20 mouse cellular contexts compared by ENCODE assay signal in genomic region chr10:12929149-12929856, GRCm38 (mm10). TPM values are rescaled to one million over a fixed set of nuclear protein-coding genes. Genes with fewer than 3 reads are reported as not detected.
DNase-seq lines count a peak whose midpoint lies in the region; ATAC-seq and TF ChIP-seq lines count a peak whose summit lies in the region.
"Had no signal": no experiment of that assay in that cellular context is flagged by ENCODE, and none has a peak within 500 bp of the region (broad histone marks: within the 10 kb centered on the region; RNA-seq: fewer than 3 reads in every experiment).

No protein-coding gene starts in this region.

- DNase-seq in liver (peak; percentile 50), G1E (ENCODE audit: low spot score) (no peak)
- no peak for DNase-seq in liver, embryonic 11.5 days (ENCODE audit: low spot score)
- peak; percentile 87 for DNase-seq in induced T-regulatory cell, adult 2 months (ENCODE audit: low read depth)
- no peak for DNase-seq in spleen, adult 12 weeks (ENCODE audit: low spot score)
- no peak for DNase-seq in heart, adult 18-20 months
- DNase-seq: adrenal gland, postnatal 10 days; cerebellum, adult 2 months; gastrocnemius, postnatal 25 days; heart, postnatal 10 days; lung, adult 2 months; midbrain, embryonic 14.5 days had no signal

- no peak for TF ChIP-seq CTCF in G1E (IDR thresholded peaks at IDR 0.05; ENCODE audit: low read depth, low read length)

- no peaks in the 10 kb centered on the region for H3K27me3 ChIP-seq in liver, embryonic 11.5 days (replicated peaks; ENCODE audit: control insufficient read depth, insufficient read depth, low read length)
- no peaks in the 10 kb centered on the region for H3K27me3 ChIP-seq in G1E (ENCODE audit: insufficient read depth, low read length)
- H3K27me3 ChIP-seq in hindbrain, embryonic 12.5 days = no peaks in the 10 kb centered on the region; the same call in 1 of the 2 replicates
- H3K27me3 ChIP-seq: limb, embryonic 12.5 days; stomach, embryonic 15.5 days had no signal

- H3K4me2 ChIP-seq in liver, embryonic 11.5 days = no peak overlapping the region
- H3K4me2 ChIP-seq in hindbrain, embryonic 12.5 days (replicated peaks) = no peak overlapping the region
- H3K4me2 ChIP-seq: hindbrain, embryonic 14.5 days; limb, embryonic 12.5 days; stomach, embryonic 15.5 days had no signal

- no peaks in the 10 kb centered on the region for H3K9me3 ChIP-seq in liver, embryonic 11.5 days (ENCODE audit: control insufficient read depth, low read length)
- H3K9me3 ChIP-seq in G1E (replicated peaks) = no peaks in the 10 kb centered on the region
- no peaks in the 10 kb centered on the region for H3K9me3 ChIP-seq in hindbrain, embryonic 12.5 days (replicated peaks)
- H3K9me3 ChIP-seq: forebrain, embryonic 10.5 days; stomach, embryonic 15.5 days had no signal

- H3K4me3 ChIP-seq in liver, embryonic 11.5 days (ENCODE audit: low read depth, low read length) = no peak overlapping the region
- no peak overlapping the region for H3K4me3 ChIP-seq in G1E (ENCODE audit: low read depth, low read length)
- no peak overlapping the region for H3K4me3 ChIP-seq in hindbrain, embryonic 12.5 days
- H3K4me3 ChIP-seq: forebrain, embryonic 10.5 days; limb, embryonic 12.5 days; stomach, embryonic 15.5 days had no signal

- no peak for ATAC-seq in liver, embryonic 11.5 days (replicated peaks; ENCODE audit: low FRiP score)
- peak; percentile 34; the same call in 1 of the 2 replicates for ATAC-seq in G1E (ENCODE audit: extremely low read depth, insufficient number of reproducible peaks, low FRiP score, poor library complexity, severe bottlenecking)
- ATAC-seq in megakaryocyte progenitor cell, adult 5-6 weeks (replicated peaks; ENCODE audit: poor library complexity) = peak; percentile 47
- ATAC-seq in hindbrain, embryonic 12.5 days (ENCODE audit: low FRiP score) = no peak
- ATAC-seq: intestine, postnatal 0 days had no signal

- H3K27ac ChIP-seq in liver, embryonic 11.5 days (ENCODE audit: low read depth, low read length) = no peak overlapping the region; the same call in 1 of the 2 replicates
- no peak overlapping the region for H3K27ac ChIP-seq in hindbrain, embryonic 12.5 days
- H3K27ac ChIP-seq: forebrain, embryonic 10.5 days; hindbrain, embryonic 14.5 days; kidney, postnatal 0 days; limb, embryonic 12.5 days; stomach, embryonic 15.5 days had no signal

- WGBS in liver, embryonic 11.5 days = 54% methylated on average over 7 of the region's 7 CpGs
- 78% methylated on average over 7 of the region's 7 CpGs for WGBS in hindbrain, embryonic 12.5 days

- H3K4me1 ChIP-seq in liver, embryonic 11.5 days (replicated peaks; ENCODE audit: control insufficient read depth, insufficient read depth, low read length) = no peaks in the 10 kb centered on the region; the same call in 1 of the 2 replicates
- H3K4me1 ChIP-seq in G1E (ENCODE audit: insufficient read depth, low read depth, low read length) = peaks cover 47% of the 10 kb centered on the region
- no peaks in the 10 kb centered on the region for H3K4me1 ChIP-seq in hindbrain, embryonic 12.5 days
- H3K4me1 ChIP-seq: stomach, embryonic 15.5 days had no signal

- no peaks in the 10 kb centered on the region for H3K36me3 ChIP-seq in liver, embryonic 11.5 days (ENCODE audit: control insufficient read depth, insufficient read depth, low read length)
- no peaks in the 10 kb centered on the region for H3K36me3 ChIP-seq in G1E (replicated peaks)
- H3K36me3 ChIP-seq in hindbrain, embryonic 12.5 days = no peaks in the 10 kb centered on the region
- H3K36me3 ChIP-seq: forebrain, embryonic 10.5 days; limb, embryonic 12.5 days; stomach, embryonic 15.5 days had no signal

- no peak overlapping the region for H3K9ac ChIP-seq in liver, embryonic 11.5 days (ENCODE audit: low read depth, low read length)
- no peak overlapping the region for H3K9ac ChIP-seq in hindbrain, embryonic 12.5 days
- H3K9ac ChIP-seq: hindbrain, embryonic 14.5 days; limb, embryonic 12.5 days; stomach, embryonic 15.5 days had no signal

RNA-seq across cellular contexts. Expression of gene Stx11, which starts 34.8 kb away (rescaled TPM):
- polyA plus RNA-seq in liver, embryonic 11.5 days (2014; fragmentation: Nextera tagmentation; extraction: Ambion mirVana) = 12.6 and 14.9 TPM in 2 replicates
- total RNA-seq in G1E (2014; fragmentation: Nextera tagmentation) = 34.3 and 40.0 TPM in 2 replicates
- 25.4 and 28.4 TPM in 2 replicates for total RNA-seq in G1E (2017)
- polyA plus RNA-seq in G1E (2012) = 13.3 and 13.8 TPM in 2 replicates
- total RNA-seq in megakaryocyte progenitor cell, adult 5-6 weeks (2015) = 5.1 and 7.6 TPM in 2 replicates
- total RNA-seq in megakaryocyte progenitor cell, adult 5-6 weeks (2017) = 5.7 and 6.8 TPM in 2 replicates
- total RNA-seq in heart, adult 18-20 months (2021) = 1 to 10 TPM; 2.2 to 2.4 TPM
- 2.2 and 3.0 TPM in 2 replicates for polyA plus RNA-seq in hindbrain, embryonic 12.5 days (2016; fragmentation: Nextera tagmentation; extraction: Ambion mirVana)

Comparison
In these comparisons a context has a peak if more than half of its experiments do, and no peak if none do; other contexts are left out.
1. DNase-seq: peak in liver (single experiment) and induced T-regulatory cell, adult 2 months (single experiment); none in liver, embryonic 11.5 days (single experiment), G1E (single experiment), spleen, adult 12 weeks (single experiment) and heart, adult 18-20 months (0 of 2).
2. ATAC-seq: peak in G1E (single experiment) and megakaryocyte progenitor cell, adult 5-6 weeks (single experiment); none in liver, embryonic 11.5 days (single experiment) and hindbrain, embryonic 12.5 days (single experiment).